ENCODE assay signal across 18 mouse cellular contexts in the genomic region with DNA sequence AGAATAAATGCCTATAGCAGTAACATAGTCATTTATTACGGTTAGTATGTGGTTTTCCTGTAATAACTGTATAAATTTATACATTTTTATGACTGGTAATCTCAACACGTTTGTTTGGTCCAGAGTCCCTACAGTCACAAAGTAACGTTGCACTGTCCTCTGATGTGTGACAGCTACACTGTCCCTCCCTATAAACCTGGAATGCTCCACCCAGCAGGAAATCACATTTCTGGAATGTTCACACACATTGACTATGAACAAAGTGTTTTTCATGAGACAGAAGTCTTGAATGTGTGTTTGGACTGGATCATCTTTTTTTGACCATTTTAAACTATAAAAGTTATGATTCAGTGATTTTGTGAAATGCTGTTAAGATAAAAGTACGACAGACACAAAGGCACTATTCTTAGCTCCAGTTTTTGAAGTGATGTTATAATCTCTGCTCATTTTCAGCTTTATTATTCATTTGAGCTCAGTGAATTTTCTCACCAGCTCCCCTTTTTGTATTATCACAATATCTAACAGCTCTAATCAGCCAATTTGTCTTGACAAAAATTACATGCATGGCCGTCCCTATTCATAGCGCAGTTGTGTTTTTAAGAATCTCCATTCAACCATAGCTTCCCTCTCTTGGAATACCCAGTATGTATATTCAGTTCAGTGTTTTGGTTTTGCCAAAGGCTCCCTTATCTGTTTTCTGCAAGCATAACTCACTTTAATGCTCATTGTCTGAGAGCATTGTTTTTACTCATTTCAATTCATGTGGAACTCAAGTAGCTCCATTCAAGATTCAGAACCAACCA.
DNase-seq lines count a peak whose midpoint lies in the region; ATAC-seq lines count a peak whose summit lies in the region.
"Had no signal": no experiment of that assay in that cellular context is flagged by ENCODE, and none has a peak within 500 bp of the region (broad histone marks: within the 10 kb centered on the region; RNA-seq: fewer than 3 reads in every experiment).

No protein-coding gene starts in this region.

- H3K4me3 ChIP-seq in hindbrain, embryonic 12.5 days, result no peak overlapping the region
- H3K4me3 ChIP-seq in hindbrain, embryonic 13.5 days, result no peak overlapping the region
- no peak overlapping the region for H3K4me3 ChIP-seq in midbrain, embryonic 13.5 days (replicated peaks)
- no peak overlapping the region for H3K4me3 ChIP-seq in midbrain, embryonic 15.5 days
- no peak overlapping the region for H3K4me3 ChIP-seq in forebrain, embryonic 14.5 days (ENCODE audit: low read depth, low read length)
- H3K4me3 ChIP-seq: heart, embryonic 10.5 days; intestine, embryonic 15.5 days; lung, embryonic 15.5 days; myocyte had no signal

- H3K27ac ChIP-seq in hindbrain, embryonic 12.5 days, result no peak overlapping the region
- no peak overlapping the region for H3K27ac ChIP-seq in hindbrain, embryonic 13.5 days
- no peak overlapping the region for H3K27ac ChIP-seq in midbrain, embryonic 13.5 days
- H3K27ac ChIP-seq in midbrain, embryonic 15.5 days, result no peak overlapping the region
- H3K27ac ChIP-seq in forebrain, embryonic 14.5 days (ENCODE audit: low read depth, low read length), result no peak overlapping the region
- H3K27ac ChIP-seq: heart, embryonic 10.5 days; intestine, embryonic 15.5 days; lung, embryonic 15.5 days had no signal

- no peak overlapping the region for H3K9ac ChIP-seq in hindbrain, embryonic 12.5 days
- H3K9ac ChIP-seq in hindbrain, embryonic 13.5 days, result no peak overlapping the region
- no peak overlapping the region for H3K9ac ChIP-seq in midbrain, embryonic 13.5 days (replicated peaks)
- H3K9ac ChIP-seq in midbrain, embryonic 15.5 days, result no peak overlapping the region
- H3K9ac ChIP-seq in forebrain, embryonic 14.5 days (ENCODE audit: low read length), result no peak overlapping the region
- H3K9ac ChIP-seq: intestine, embryonic 15.5 days; lung, embryonic 15.5 days had no signal

- no peaks in the 10 kb centered on the region for H3K36me3 ChIP-seq in hindbrain, embryonic 12.5 days
- H3K36me3 ChIP-seq in hindbrain, embryonic 13.5 days, result no peaks in the 10 kb centered on the region
- H3K36me3 ChIP-seq in midbrain, embryonic 13.5 days, result no peaks in the 10 kb centered on the region
- no peaks in the 10 kb centered on the region for H3K36me3 ChIP-seq in midbrain, embryonic 15.5 days (replicated peaks)
- H3K36me3 ChIP-seq in forebrain, embryonic 14.5 days (ENCODE audit: control insufficient read depth, insufficient read depth, low read length), result no peaks in the 10 kb centered on the region
- H3K36me3 ChIP-seq: heart, embryonic 10.5 days; intestine, embryonic 15.5 days; lung, embryonic 15.5 days had no signal

- WGBS in hindbrain, embryonic 12.5 days, result 38% methylated on average over 6 of the region's 6 CpGs
- WGBS in hindbrain, embryonic 13.5 days, result 32% methylated on average over 6 of the region's 6 CpGs
- 32% methylated on average over 6 of the region's 6 CpGs for WGBS in midbrain, embryonic 13.5 days
- 36% methylated on average over 6 of the region's 6 CpGs for WGBS in midbrain, embryonic 15.5 days
- 16% methylated on average over 6 of the region's 6 CpGs for WGBS in forebrain, embryonic 14.5 days

- no peaks in the 10 kb centered on the region for H3K9me3 ChIP-seq in hindbrain, embryonic 12.5 days (replicated peaks)
- H3K9me3 ChIP-seq in hindbrain, embryonic 13.5 days, result no peaks in the 10 kb centered on the region
- H3K9me3 ChIP-seq in midbrain, embryonic 13.5 days, result no peaks in the 10 kb centered on the region
- H3K9me3 ChIP-seq in midbrain, embryonic 15.5 days, result no peaks in the 10 kb centered on the region
- H3K9me3 ChIP-seq in forebrain, embryonic 14.5 days (replicated peaks; ENCODE audit: control insufficient read depth, low read length), result no peaks in the 10 kb centered on the region
- H3K9me3 ChIP-seq: heart, embryonic 10.5 days; intestine, embryonic 15.5 days; lung, embryonic 15.5 days had no signal

- peak; percentile 81 for DNase-seq in forebrain, embryonic 14.5 days (ENCODE audit: low spot score)
- peak; percentile 87 for DNase-seq in retina, embryonic 14.5 days (ENCODE audit: low spot score)
- no peak for DNase-seq in spleen, postnatal 10 days (ENCODE audit: low spot score in 2 of 2)
- DNase-seq in heart, adult 9 months (ENCODE audit: low spot score in 2 of 2), result no peak
- DNase-seq: B cell, adult 2 months; cerebellum, adult 2 months; gastrocnemius, postnatal 25 days; kidney, postnatal 36 days; right cerebral cortex, postnatal 14 days; thymus, adult 2 months had no signal

- H3K27me3 ChIP-seq in hindbrain, embryonic 12.5 days, result no peaks in the 10 kb centered on the region
- no peaks in the 10 kb centered on the region for H3K27me3 ChIP-seq in hindbrain, embryonic 13.5 days
- H3K27me3 ChIP-seq in midbrain, embryonic 13.5 days, result no peaks in the 10 kb centered on the region
- H3K27me3 ChIP-seq in midbrain, embryonic 15.5 days (replicated peaks), result no peaks in the 10 kb centered on the region
- no peaks in the 10 kb centered on the region for H3K27me3 ChIP-seq in forebrain, embryonic 14.5 days (replicated peaks; ENCODE audit: control insufficient read depth, insufficient read depth, low read length)
- H3K27me3 ChIP-seq: intestine, embryonic 15.5 days; lung, embryonic 15.5 days had no signal

- H3K4me2 ChIP-seq in hindbrain, embryonic 12.5 days (replicated peaks), result no peak overlapping the region
- no peak overlapping the region for H3K4me2 ChIP-seq in hindbrain, embryonic 13.5 days
- no peak overlapping the region for H3K4me2 ChIP-seq in midbrain, embryonic 13.5 days (replicated peaks)
- H3K4me2 ChIP-seq in midbrain, embryonic 15.5 days, result no peak overlapping the region
- no peak overlapping the region for H3K4me2 ChIP-seq in forebrain, embryonic 14.5 days (ENCODE audit: low read length)
- H3K4me2 ChIP-seq: intestine, embryonic 15.5 days; lung, embryonic 15.5 days had no signal

- peak; percentile 64 for ATAC-seq in hindbrain, embryonic 12.5 days (ENCODE audit: low FRiP score)
- ATAC-seq in hindbrain, embryonic 13.5 days (ENCODE audit: low FRiP score), result no peak; the same call in 1 of the 2 replicates
- ATAC-seq in midbrain, embryonic 13.5 days, result 0 out of 2 replicates have a peak, but pooled peaks have one; percentile 47
- ATAC-seq in midbrain, embryonic 15.5 days (replicated peaks), result no peak
- peak; percentile 86 for ATAC-seq in forebrain, embryonic 14.5 days

- 0 out of 2 replicates have a peak, but pooled peaks cover 5% of the 10 kb centered on the region for H3K4me1 ChIP-seq in hindbrain, embryonic 12.5 days
- H3K4me1 ChIP-seq in hindbrain, embryonic 13.5 days (replicated peaks), result 0 out of 2 replicates have a peak, but pooled peaks cover 2% of the 10 kb centered on the region
- H3K4me1 ChIP-seq in midbrain, embryonic 13.5 days (replicated peaks), result peaks cover 3% of the 10 kb centered on the region; the same call in 1 of the 2 replicates
- H3K4me1 ChIP-seq in midbrain, embryonic 15.5 days, result no peaks in the 10 kb centered on the region
- peaks cover 17% of the 10 kb centered on the region; the same call in 1 of the 2 replicates for H3K4me1 ChIP-seq in forebrain, embryonic 14.5 days (ENCODE audit: control insufficient read depth, insufficient read depth, low read length)
- H3K4me1 ChIP-seq: heart, embryonic 10.5 days; intestine, embryonic 15.5 days; lung, embryonic 15.5 days had no signal

Comparison
In these comparisons a context has a peak if more than half of its experiments do, and no peak if none do; other contexts are left out.
1. ATAC-seq: peak in hindbrain, embryonic 12.5 days (single experiment), midbrain, embryonic 13.5 days (single experiment) and forebrain, embryonic 14.5 days (single experiment); none in hindbrain, embryonic 13.5 days (single experiment) and midbrain, embryonic 15.5 days (single experiment).
2. DNase-seq: peak in forebrain, embryonic 14.5 days (single experiment) and retina, embryonic 14.5 days (single experiment); none in spleen, postnatal 10 days (0 of 2) and heart, adult 9 months (0 of 2).